Mouse (Mus musculus) heart, adult 2 months (tissue): ENCODE data around the gene Grm1. TPM values are rescaled to one million over a fixed set of nuclear protein-coding genes. Genes with fewer than 3 reads are reported as not detected.

ENCODE experiments used
- DNase-seq, 2 experiments: peaks; one replicate each; pipeline ENCODE4 v3.0.0; 2021
- H3K27ac ChIP-seq: fragments of 200-600 bp; 2 replicates; pipeline ENCODE4 v1.8.1; 2022
- H3K27me3 ChIP-seq: fragments of 200-500 bp; 2 replicates; pipeline ENCODE4 v1.6.1; 2012; ENCODE audit warnings: mild to moderate bottlenecking, low read length, inconsistent platforms, mixed read lengths; ENCODE audit not compliant: control insufficient read depth, insufficient read depth
- H3K36me3 ChIP-seq: fragments of 200-500 bp; 2 replicates; pipeline ENCODE4 v1.6.1; 2012; ENCODE audit warnings: low read length, inconsistent platforms; ENCODE audit not compliant: control insufficient read depth, insufficient read depth
- H3K4me1 ChIP-seq: fragments of 200-500 bp; 2 replicates; pipeline ENCODE4 v1.6.1; 2011; ENCODE audit warnings: low read length; ENCODE audit not compliant: control insufficient read depth, insufficient read depth
- H3K4me3 ChIP-seq: fragments of 200-600 bp; 2 replicates; pipeline ENCODE4 v1.8.1; 2022
- H3K79me2 ChIP-seq: fragments of 200-500 bp; replicated peaks from 2 replicates; pipeline ENCODE4 v1.6.1; 2012; ENCODE audit warnings: mild to moderate bottlenecking, inconsistent platforms, low read length, moderate library complexity, mixed read lengths; ENCODE audit not compliant: control insufficient read depth, insufficient read depth
- H3K9ac ChIP-seq: fragments of 200-500 bp; 2 replicates; pipeline ENCODE4 v1.6.1; 2012; ENCODE audit warnings: low read depth, mild to moderate bottlenecking, control low read depth, inconsistent platforms, low read length, mixed read lengths
- CTCF ChIP-seq: fragments of 200-600 bp; IDR thresholded peaks from 2 replicates; pipeline ENCODE4 v1.8.1; 2022; ENCODE audit warnings: antibody characterized with exemption, mild to moderate bottlenecking, moderate library complexity
- EP300 ChIP-seq: fragments of 200-500 bp; IDR thresholded peaks from 2 replicates; pipeline ENCODE4 v1.6.1; 2011; ENCODE audit warnings: low read depth, low read length, control low read depth; ENCODE audit not compliant: insufficient read depth
- POLR2A ChIP-seq: fragments of 200-500 bp; IDR thresholded peaks from 2 replicates; pipeline ENCODE4 v1.6.1; 2011; ENCODE audit warnings: mild to moderate bottlenecking, low read depth, low read length, control low read depth; ENCODE audit not compliant: insufficient read depth
- WGBS: fragments of 180-500 bp; shearing (Covaris S2); methylation state at CpG from one replicate; pipeline ENCODE4 v1.1.7; 2018; 5-methylcytosine and 5-hydroxymethylcytosine counted together
- intact Hi-C: fragments of 180-260 bp; cut with DNase I; formaldehyde crosslinking; loops from one replicate; pipeline ENCODE4 v1.15.1; 2025
- polyA plus RNA-seq: library from polyadenylated mRNA; depleted of rRNA; stranded (reverse); fragments of >200 nt; gene quantifications from 2 replicates; pipeline ENCODE4 v1.2.3, GENCODE M21; 2012; rRNA removed
- total RNA-seq, 2 experiments: library from RNA; stranded (reverse); gene quantifications; 2 replicates each; pipeline ENCODE4 v1.2.3; 2021

Grm1 gene
- total and polyA plus RNA-seq, 3 experiments: 7.8 to 14.6 (median 10.9) TPM

DNA sequence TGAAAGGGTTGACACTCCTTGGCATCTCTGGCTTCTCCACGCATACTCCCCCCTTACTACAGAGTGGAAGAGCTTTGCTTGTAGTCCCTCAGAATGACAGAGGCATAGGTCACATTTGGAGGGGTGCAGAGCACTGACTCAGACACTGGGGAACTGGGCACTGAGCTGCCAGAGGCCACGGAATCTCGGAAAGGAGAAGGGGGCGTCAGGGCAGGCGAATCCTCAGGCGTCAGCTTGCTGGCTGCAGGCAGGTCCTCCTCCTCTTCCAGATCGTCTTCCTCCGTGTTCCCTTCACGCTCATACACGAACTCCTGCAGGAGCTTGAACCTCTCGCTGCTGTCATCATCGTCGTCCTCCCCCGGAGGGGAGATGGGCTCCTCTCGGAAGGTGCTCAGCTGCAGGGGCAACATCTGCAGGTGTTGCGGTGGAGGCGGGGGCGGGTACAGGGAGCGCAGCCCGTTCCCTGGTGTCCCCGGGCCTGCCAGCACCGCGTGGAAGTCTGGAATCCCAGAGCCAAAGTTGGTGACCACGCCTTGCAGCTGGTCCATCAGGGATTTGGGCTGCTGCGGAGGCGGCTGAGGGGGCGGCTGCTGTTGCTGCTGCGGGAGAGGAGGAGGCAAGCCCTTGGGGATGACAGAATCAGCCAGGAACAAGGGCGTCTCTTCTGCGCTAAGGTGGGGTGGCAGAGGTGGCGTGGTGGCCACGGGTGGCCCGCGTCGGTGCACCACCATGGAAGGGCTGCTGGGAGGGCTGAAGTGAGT is 393.1 kb downstream of the Grm1 start:
- no peaks in the 10 kb centered on the region for H3K36me3 ChIP-seq
- TF ChIP-seq POLR2A (no peak), EP300 (no peak), CTCF (no peak)
- no peak overlapping the region for H3K9ac ChIP-seq
- no peaks in the 10 kb centered on the region for H3K27me3 ChIP-seq
- no peak for DNase-seq
- no peaks in the 10 kb centered on the region for H3K4me1 ChIP-seq
- H3K27ac ChIP-seq: no peak overlapping the region
- H3K79me2 ChIP-seq: no peaks in the 10 kb centered on the region
- intact Hi-C loops: no loop called here
- WGBS: 7% methylated on average over 35 of the region's 35 CpGs
- H3K4me3 ChIP-seq: no peak overlapping the region

DNA sequence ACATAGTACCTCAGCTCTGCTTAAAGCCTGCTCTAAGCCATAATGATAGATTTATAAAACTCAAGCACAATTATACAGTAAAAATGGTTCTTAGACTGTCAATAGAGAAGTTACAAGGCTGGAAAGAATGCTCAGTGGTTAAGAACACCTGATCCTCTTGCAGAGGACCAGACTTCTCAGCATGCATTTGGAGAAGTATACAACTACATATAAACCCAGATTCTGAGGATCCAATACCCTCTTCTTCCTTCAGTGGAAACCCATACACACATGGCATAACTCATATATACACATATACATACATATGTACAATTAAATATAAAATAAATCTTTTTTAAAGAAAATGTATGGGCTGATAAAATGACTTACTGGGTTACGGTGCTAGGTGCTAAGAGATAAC is 401.1 kb downstream of the Grm1 start, which contains the start of gene Gm10944:
Gene Gm10944 (plus strand): TSS at position 301 of the 400 bp plus-strand sequence.
- no peak for TF ChIP-seq CTCF
- no peak for TF ChIP-seq POLR2A
- TF ChIP-seq EP300: no peak
- Histone ChIP-seq H3K4me1 (no peaks in the 10 kb centered on the region), H3K79me2 (no peaks in the 10 kb centered on the region), H3K4me3 (no peak within 1 kb of the TSS), H3K36me3 (no peaks in the 10 kb centered on the region), H3K27me3 (no peaks in the 10 kb centered on the region), H3K27ac (no peak within 1 kb of the TSS), H3K9ac (no peak within 1 kb of the TSS)
- 91% methylated on average over 1 of the region's 1 CpGs for WGBS
- no peak for DNase-seq
- intact Hi-C loops: no loop called here

DNA sequence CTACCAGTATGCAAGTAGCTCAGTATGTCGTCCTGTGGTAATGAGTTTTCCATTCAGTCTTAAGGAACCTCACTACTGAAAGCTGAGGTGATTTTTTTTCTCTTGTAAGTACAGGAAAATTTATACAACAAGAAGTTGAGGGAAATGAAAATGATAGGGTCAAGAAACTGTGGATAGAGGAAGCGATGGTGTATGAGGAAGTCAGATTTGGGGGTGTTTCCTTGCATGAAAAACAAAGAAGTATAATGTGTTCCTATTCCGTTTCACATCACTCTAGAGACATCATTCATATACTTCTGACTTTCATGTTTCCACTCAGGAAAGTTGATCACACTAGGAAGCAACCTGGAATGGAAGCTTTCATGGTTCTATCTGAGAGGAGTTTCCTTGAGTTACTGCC is 422.2 kb downstream of the Grm1 start:
- no peaks in the 10 kb centered on the region for H3K4me1 ChIP-seq
- TF ChIP-seq POLR2A (no peak), CTCF (no peak), EP300 (no peak)
- no peak overlapping the region for H3K4me3 ChIP-seq
- no peaks in the 10 kb centered on the region for H3K27me3 ChIP-seq
- DNase-seq: no peak
- WGBS: 60% methylated on average over 3 of the region's 3 CpGs
- H3K9ac ChIP-seq: no peak overlapping the region
- no peaks in the 10 kb centered on the region for H3K36me3 ChIP-seq
- no peak overlapping the region for H3K27ac ChIP-seq
- intact Hi-C loops: no loop called here
- H3K79me2 ChIP-seq: no peaks in the 10 kb centered on the region

DNA sequence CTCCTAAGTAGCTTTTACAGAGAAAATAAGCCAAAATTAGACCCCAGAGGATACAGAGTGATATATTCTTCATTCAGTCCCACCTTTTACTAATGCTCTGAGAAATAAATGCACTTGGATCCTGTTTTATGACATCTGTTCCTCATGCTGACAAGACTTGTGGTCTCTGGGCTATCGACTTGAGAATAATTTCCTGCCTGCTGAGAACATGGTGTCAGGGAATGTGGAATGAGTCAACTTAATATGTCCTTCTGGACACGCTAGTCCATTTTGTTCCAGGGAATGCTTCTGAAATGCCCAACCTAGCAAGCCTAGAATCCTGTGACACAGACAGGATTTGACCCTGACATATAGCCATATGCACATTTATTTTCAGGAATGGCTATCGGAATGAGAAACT is 423.0 kb downstream of the Grm1 start:
- DNase-seq: no peak
- no peak overlapping the region for H3K4me3 ChIP-seq
- no peak overlapping the region for H3K27ac ChIP-seq
- H3K4me1 ChIP-seq: no peaks in the 10 kb centered on the region
- no peaks in the 10 kb centered on the region for H3K79me2 ChIP-seq
- intact Hi-C loops: no loop called here
- WGBS: 78% methylated on average over 3 of the region's 3 CpGs
- no peaks in the 10 kb centered on the region for H3K36me3 ChIP-seq
- H3K9ac ChIP-seq: no peak overlapping the region
- no peak for TF ChIP-seq EP300
- no peak for TF ChIP-seq CTCF
- TF ChIP-seq POLR2A: no peak
- no peaks in the 10 kb centered on the region for H3K27me3 ChIP-seq

DNA sequence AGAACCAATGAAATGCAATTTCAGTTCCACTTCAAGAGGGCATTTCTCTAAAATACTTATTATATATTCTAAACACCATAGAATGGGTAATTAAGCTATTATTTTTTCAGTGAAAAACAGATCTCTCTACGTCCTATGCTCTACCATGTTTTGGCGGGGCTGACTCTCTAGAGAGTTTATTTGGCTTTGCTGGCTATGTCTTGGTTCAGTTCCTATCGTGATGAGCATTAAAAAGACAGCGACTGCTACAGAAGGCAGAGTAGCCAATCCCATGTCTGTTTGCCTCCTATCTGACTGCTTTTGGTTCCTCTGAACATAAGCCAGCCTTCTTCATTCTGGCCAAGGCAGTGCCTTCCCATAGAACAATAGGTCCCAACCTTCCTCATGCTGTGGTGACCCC is 425.5 kb downstream of the Grm1 start:
- Histone ChIP-seq H3K36me3 (no peaks in the 10 kb centered on the region), H3K4me1 (no peaks in the 10 kb centered on the region), H3K9ac (no peak overlapping the region), H3K27me3 (no peaks in the 10 kb centered on the region), H3K79me2 (no peaks in the 10 kb centered on the region), H3K27ac (no peak overlapping the region), H3K4me3 (no peak overlapping the region)
- WGBS: 57% methylated on average over 4 of the region's 4 CpGs
- intact Hi-C loops: no loop called here
- TF ChIP-seq POLR2A: no peak
- no peak for TF ChIP-seq CTCF
- TF ChIP-seq EP300: no peak
- no peak for DNase-seq

DNA sequence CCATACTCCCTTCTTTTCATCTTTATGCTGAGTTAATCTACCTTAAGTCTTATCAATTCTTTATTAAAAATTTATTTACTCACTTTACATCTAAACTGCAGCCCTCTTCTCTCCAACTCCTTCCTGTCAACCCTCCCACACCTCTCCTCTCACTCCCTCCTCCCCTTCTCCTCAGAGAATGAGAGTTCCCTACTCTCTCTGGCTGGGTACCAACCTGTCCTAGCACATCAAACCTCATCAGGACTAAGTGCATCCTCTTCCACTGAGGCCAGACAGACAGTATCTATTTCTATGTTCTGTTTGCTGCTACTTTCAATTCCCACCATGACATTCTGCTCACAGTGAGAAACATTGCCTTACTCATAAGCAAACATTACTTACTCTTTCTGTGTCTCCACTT is 426.2 kb downstream of the Grm1 start:
- intact Hi-C loops: no loop called here
- Histone ChIP-seq H3K9ac (no peak overlapping the region), H3K4me1 (no peaks in the 10 kb centered on the region), H3K27ac (no peak overlapping the region), H3K4me3 (no peak overlapping the region), H3K27me3 (no peaks in the 10 kb centered on the region), H3K36me3 (no peaks in the 10 kb centered on the region), H3K79me2 (no peaks in the 10 kb centered on the region)
- TF ChIP-seq EP300 (no peak), POLR2A (no peak), CTCF (no peak)
- DNase-seq: no peak

Other genes with a start within 250 kb of the Grm1 start
- 10 to 100 TPM; 11.1 TPM for gene Shprh, start 67.1 kb upstream of the Grm1 start, total RNA-seq
- gene Shprh, start 67.1 kb upstream of the Grm1 start, polyA plus RNA-seq: 1.9 and 4.0 TPM in 2 replicates
- 10 to 100 TPM; 23.7 to 27.3 TPM for gene Fbxo30, start 199.0 kb upstream of the Grm1 start, total RNA-seq
- gene Fbxo30, start 199.0 kb upstream of the Grm1 start, polyA plus RNA-seq: 3.9 and 11.2 TPM in 2 replicates